Mouse (Mus musculus): ENCODE measurements around the gene Zfp410.

Gene Zfp410

GRCm38 (mm10) chr12:84362872-84363271, 46.2 kb downstream of the Zfp410 start:
- DNase-seq = no peak

- no peak for DNase-seq
Observed at GRCm38 (mm10) chr12:84364291-84364690, 47.6 kb downstream of the Zfp410 start.

- no peak for DNase-seq
Observed at GRCm38 (mm10) chr12:84365137-84365536, 48.5 kb downstream of the Zfp410 start.

GRCm38 (mm10) chr12:84366971-84367370, 50.3 kb downstream of the Zfp410 start:
- DNase-seq = peak; percentile 22

GRCm38 (mm10) chr12:84371647-84372046, 55.0 kb downstream of the Zfp410 start:
- no peak for DNase-seq

- peak; percentile 29 for DNase-seq
Observed at GRCm38 (mm10) chr12:84373831-84374481, 57.3 kb downstream of the Zfp410 start.

GRCm38 (mm10) chr12:84382369-84382768, 65.7 kb downstream of the Zfp410 start:
- DNase-seq = no peak

- DNase-seq = peak; percentile 59
Observed at GRCm38 (mm10) chr12:84384644-84385081, 68.0 kb downstream of the Zfp410 start.

- DNase-seq = no peak
Observed at GRCm38 (mm10) chr12:84385408-84385807, 68.8 kb downstream of the Zfp410 start.

- no peak for DNase-seq
Observed at GRCm38 (mm10) chr12:84388097-84388496, 71.4 kb downstream of the Zfp410 start.

GRCm38 (mm10) chr12:84388774-84389400, 72.2 kb downstream of the Zfp410 start:
- no peak for DNase-seq

- no peak for DNase-seq
Observed at GRCm38 (mm10) chr12:84390336-84390735, 73.7 kb downstream of the Zfp410 start.

GRCm38 (mm10) chr12:84392681-84393080, 76.0 kb downstream of the Zfp410 start:
- no peak for DNase-seq

Measured in kidney, postnatal 10 days (tissue).